Mouse (Mus musculus) cerebellum, postnatal 25 days (tissue): ENCODE data around the gene Spryd3.
A peak's percentile ranks its signal among the peaks of the same experiment; 100 is the strongest.

Experiments
- DNase-seq, 2 experiments: peaks; one replicate each; pipeline ENCODE4 v3.0.0; 2021; ENCODE audit warnings: mixed read lengths in 2 of 2

The Spryd3 gene

GRCm38 (mm10) chr15:102112827-102113226, 23.2 kb downstream of the Spryd3 start:
- no peak for DNase-seq

DNA sequence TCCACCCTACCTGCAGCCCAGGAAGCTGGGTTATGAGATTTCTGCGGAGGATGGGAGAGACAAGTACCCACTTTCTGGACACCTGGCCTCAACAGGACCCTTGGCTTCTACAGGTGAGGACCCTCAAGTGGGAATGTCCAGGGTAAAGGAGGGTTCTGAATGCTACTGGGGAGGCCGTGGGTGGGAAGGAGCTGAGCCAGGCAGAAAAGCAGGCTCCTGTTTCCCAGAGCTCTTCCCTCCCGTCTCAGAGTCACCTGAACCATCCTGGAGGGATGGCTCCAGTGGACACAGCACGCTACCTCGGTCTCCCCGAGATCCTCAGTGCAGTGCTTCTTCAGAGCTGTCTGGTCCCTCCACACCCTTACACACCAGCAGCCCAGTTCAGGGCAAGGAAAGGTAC, 23.9 kb downstream of the Spryd3 start:
- DNase-seq: no peak

- DNase-seq: peak in 1 of 2 experiments; percentile 57
These were observed 24.6 kb downstream of the Spryd3 start for GRCm38 (mm10) chr15:102111495-102111829.

DNA sequence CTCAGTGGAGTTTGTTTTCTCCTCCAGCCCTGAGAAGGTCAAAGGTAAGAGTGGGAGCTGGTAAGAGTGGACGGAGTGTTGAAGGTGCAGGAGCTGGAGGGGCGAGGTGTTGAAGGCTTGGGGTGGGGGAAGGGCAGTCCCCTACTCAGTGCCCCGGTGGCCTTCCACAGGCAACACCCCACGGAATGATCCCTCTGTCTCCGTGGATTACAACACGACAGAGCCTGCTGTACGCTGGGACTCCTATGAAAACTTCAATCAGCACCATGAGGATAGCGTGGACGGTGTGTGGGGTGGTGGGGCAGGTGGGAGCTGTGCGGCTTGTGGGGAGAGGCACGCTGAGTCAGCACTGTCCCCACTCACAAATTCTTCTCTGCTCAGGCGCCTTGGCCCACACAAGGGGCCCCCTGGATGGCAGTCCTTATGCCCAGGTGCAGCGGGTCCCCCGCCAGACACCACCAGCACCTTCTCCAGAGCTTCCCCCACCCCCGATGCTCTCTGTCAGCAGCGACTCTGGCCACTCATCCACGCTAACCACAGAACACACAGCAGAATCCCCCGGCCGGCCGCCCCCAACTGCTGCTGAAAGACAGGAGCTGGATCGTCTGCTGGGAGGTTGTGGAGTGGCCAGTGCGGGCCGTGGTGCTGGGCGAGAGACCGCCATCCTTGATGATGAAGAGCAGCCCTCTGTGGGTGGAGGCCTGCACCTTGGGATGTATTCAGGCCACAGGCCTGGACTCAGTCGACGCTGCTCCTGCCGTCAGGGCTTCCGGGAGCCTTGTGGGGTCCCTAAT, 25.1 kb downstream of the Spryd3 start:
- peak in 1 of 2 experiments; percentile 39 for DNase-seq

- DNase-seq: peak in 1 of 2 experiments; percentile 17
These were observed 25.8 kb downstream of the Spryd3 start for GRCm38 (mm10) chr15:102110271-102110670.

GRCm38 (mm10) chr15:102108651-102109525, 27.1 kb downstream of the Spryd3 start:
- DNase-seq: peak; percentile 88 to 91

- DNase-seq: peak; percentile 85 to 91
These were observed 28.1 kb downstream of the Spryd3 start for GRCm38 (mm10) chr15:102107689-102108573.

- peak; percentile 60 to 79 for DNase-seq
These were observed 29.1 kb downstream of the Spryd3 start for GRCm38 (mm10) chr15:102106754-102107456.

DNA sequence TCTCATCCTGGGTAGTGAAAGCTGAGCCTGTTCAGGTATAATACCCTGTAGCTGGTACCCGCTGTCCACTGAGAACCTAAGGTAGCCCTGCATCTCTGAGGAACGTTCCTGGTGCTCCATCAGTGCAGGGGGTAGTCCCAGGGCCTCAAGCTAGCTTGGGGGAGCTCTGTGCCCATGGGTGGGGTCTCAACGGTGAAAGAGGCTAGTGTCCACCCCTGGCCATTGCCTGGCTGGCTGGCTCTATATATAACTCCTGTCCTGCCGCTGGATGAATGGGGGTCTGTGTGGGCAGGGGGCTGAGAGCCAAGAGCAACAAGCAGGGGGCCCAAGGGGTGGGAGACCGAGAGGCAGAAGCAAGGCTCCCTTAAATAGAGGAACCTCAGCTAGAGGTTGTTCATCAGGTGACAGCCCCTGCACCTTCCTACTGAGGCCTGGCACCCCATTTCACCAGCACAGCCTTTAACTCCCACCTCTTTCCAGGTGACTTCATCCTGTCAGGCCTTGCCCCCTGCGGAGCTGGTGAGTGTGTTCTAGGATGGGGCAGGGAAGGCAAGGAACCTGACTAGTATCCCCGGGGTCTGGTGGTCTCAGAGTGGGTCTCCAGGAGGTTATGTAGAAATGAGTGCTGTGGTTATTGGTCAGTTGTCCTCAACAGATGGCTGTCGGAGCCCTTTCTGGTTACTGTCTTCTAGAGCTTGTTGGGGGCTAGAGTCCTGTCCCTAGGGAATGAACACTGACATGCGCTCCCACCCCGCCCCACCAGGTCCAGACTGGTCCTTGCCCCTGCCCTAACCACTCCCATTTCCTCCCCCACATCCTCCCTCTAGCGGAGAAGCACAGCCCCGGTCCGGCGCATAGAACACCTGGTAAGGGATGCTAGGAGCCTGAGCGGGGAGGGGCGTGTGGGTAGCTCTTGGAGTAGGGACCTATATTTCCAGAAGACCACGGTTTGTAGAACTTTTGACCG, 30.0 kb downstream of the Spryd3 start:
- peak in 1 of 2 experiments; percentile 60 for DNase-seq

DNA sequence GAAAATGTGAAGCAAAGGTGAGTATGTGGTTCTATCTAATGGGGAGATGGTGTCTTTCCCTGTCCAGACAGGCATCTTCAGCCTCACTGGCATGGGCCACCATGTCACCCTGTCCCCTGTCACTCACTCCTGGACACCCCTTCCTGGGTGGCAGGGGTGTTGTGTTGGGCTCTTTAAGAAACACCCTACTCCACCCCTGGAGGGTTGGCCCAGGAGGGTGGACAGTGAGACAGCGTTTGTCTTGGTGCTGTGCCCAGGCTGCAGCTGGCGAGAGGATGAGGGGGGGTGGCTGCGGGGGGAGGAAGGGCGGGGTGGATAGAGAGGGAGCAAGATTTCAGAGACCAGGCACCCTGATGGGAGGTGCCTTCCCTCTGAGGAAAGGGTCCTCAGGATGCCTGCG, 30.7 kb downstream of the Spryd3 start:
- peak in 1 of 2 experiments; percentile 36 for DNase-seq

- no peak for DNase-seq
These were observed 32.0 kb downstream of the Spryd3 start for GRCm38 (mm10) chr15:102103947-102104555.

DNA sequence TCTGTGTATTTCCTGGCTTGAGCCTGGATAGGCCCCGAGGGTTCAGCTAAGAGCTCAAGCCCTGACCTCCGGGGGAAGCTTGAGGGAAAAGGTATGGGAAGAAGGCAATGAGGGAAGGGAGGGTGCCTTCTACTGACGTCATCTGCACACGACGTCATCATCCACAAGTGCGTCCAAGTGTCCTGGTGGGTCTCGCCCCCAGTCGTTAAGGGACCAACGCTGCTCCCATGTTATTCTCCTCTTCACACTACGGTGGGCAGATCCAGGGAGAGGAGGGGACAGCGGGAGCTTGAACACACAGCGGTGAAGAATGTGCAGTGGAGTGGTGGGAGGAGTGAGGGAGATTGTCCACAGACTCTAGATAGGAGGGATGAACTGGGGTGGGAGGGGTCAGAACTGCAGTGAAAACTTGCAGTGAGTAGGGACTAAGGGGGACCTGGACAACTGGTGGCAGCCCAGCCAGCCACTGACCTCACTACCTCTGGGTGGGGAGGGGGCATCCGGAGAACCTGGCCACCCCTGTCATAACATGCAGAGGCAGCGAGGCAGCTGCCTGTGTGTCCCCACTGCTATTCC, 32.6 kb downstream of the Spryd3 start:
- no peak for DNase-seq

DNA sequence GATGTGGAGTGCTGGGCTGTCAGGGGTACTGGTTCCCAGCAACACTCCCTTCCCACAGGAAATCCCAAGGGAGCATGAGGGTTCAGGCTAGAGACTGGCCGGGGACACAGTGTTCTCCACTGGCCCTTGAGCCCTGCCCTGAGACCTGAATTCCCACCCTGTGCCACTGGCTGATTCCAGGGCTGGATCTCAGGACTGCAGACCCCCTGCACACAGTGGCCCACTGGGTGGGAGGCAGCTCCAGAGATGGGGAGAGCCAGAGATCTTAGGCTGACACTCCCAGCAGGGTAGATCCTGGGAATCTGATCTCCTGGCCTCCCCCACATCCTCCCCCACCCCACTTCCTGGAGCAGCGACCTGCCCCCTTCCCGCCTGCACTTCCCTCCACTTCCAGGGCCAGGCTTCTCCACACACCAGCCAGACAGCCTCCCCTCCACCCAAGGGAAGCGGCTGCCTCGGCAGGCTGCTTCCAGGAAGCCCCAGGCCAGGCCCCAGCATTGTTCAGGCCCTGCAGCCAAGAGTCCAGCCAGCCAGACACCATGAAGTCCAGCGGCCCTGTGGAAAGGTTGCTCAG, 33.4 kb downstream of the Spryd3 start:
- no peak for DNase-seq

DNA sequence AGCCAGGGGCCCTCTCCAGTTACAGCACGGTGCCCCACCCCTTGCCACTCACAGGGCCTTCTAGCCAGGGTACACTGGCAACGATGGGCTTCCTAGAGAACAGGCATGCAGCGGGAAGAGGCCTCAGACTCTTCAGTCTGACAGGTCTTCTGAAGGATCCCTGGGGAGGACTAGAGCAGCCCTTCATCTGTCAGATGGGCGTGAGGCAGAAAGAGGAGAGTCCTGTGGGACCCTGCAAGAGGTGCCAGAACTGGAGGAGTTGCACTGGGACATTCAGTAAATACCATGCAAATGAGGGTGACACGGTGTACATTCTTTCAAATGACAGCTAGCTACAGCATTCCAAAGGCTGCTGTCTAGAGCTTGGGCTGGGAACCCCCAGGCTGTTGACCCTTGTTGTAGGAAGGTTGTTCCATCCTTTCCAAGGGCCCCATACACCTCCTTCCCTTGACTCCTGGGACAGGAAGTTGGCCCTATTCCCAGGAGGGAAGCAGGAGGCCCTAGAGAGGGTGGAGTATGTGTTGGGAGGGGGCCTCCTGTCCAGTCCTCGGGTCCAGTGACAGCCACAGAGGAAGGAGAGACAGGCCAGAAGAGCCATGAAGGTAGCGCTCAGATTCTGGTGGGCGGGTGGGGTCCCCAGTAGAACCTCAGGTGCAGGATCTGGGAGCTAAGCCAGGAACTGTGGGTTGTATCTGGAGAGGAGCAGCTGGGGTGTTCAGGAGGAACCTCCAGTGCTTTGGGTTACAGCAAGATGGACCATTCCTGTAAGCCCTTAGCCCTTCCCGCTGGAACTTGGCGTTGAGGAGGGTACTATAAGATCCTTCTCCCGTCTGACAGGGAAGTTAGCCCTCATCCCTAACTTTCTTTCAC, 34.1 kb downstream of the Spryd3 start:
- DNase-seq: peak in 1 of 2 experiments; percentile 20

- peak in 1 of 2 experiments; percentile 38 for DNase-seq
These were observed 34.9 kb downstream of the Spryd3 start for GRCm38 (mm10) chr15:102100996-102101671.

DNA sequence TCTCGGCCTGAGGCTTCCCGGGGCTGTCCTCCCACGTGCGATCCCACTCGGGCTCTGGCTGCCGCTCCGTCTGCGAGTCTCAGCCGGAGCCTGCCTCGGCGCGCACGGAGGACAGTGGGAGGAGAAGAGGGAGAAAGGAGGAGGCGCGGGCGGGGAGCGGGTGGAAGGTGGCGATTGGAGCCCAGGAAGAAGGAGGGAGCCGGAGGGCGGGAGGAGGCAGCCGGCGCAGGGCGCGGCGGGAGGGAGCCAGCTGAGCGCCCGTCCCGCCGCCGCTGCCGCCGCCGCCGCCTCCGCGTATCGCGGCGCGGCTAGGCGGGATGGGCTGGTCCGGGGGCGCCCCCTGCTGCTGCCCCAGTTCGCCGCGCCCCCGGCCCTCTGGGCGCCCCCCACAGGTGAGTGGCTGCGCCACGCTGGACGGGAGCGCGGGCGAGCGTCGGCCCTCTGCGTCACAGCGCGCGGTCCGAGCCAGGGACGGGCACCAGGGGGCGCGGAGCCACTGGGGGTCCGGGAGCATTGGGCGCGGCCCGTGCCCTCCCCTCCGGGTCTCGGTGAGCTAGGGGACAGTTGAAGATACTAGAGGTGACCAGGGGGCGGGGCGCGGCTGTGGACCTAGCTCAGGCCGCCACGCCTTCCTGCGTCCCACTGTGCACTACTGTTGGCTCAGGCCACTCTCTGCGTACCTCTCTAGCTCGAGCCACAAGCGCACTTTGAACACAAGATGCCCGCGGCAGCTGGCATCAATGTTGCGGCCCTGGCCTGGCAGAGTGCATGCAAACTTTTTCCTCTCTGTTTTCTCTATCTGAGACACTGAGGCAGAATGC, 35.7 kb downstream of the Spryd3 start, which contains the start of gene Tns2:
Gene Tns2 (plus strand): TSS at position 253 of the 821 bp plus-strand sequence.
- peak; percentile 74 to 84 for DNase-seq

DNA sequence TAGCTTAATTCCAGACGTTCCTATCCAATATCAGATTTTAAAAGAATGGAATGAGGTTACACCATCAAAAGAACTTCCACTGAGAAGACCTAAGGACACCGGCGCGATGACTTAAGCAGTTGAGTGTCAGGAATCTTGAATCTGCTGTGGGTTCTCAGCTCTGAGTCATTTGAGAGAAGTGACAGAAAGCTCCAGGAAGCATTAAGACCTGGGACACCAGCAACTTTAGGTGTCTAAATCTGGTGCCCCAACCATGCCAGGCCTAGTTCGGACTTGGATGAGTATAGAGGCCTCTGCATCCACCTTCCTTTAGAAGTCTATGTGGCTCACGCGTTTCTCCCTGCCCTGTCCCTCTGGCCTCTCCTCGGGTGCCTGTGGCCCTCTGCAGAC, 36.3 kb downstream of the Spryd3 start:
- DNase-seq: no peak
